Mouse (Mus musculus): ENCODE measurements at regions not wholly inside any gene's neighbourhood (a gene's known extent, or its start where the extent isn't known, plus 50 kb on each side); places are given as distances from the start of the nearest gene placed in this dataset.

- TF ChIP-seq CTCF (IDR thresholded peaks at IDR 0.05; ENCODE audit: low read depth) (no peak), EP300 (IDR thresholded peaks at IDR 0.05; ENCODE audit: low read depth) (no peak)
Observed at GRCm38 (mm10) chr3:52415361-52415760, 147.2 kb downstream of the Foxo1 start.
